Mouse (Mus musculus): ENCODE measurements around the gene Cacna1h. TPM values are rescaled to one million over a fixed set of nuclear protein-coding genes. Genes with fewer than 3 reads are reported as not detected.

The Cacna1h gene
- total RNA-seq, 2 experiments from 2014 or later, result 101 to 115 TPM

DNA sequence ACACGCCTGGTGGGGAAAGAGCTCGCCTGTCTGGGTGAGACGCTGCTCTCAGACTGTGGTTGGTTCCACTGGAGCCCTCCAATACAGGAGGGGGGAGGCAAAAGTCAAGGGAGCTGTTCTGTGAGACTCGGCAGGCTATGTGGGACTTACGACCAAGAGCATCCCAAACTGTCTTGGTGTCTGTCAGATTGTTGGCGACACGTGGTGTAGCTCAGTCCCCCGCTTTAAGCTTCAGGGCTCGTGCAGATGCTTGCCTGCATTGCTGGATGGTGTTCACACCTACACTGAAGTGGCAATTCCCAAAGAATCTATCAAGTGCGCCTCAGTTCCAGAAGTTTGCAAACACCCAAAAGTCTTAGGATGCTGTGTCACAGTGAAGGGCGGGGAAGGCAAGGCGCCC lies 14.3 kb upstream of the Cacna1h start:
- DNase-seq (ENCODE audit: low spot score in 2 of 2), result no peak

DNA sequence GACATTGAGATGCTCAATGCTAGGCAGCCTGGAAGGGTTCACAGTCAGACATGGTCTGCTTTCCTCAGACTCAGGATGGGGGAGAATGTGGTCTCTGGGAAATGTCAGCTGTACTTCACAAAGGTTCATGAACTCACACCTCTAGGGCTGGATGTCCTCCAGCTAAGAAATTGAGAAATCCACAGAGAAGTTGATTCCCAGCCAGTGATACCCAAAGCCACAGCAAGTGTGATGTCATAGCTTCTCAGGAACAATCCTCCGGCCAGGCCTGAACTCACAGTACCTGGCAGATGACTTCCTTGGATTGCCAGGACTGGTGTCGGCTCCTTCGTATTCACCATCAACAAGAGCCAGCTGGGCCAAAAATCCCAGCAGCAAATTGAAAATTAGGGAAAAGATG lies 12.3 kb upstream of the Cacna1h start:
- no peak for DNase-seq (ENCODE audit: low spot score in 2 of 2)

DNA sequence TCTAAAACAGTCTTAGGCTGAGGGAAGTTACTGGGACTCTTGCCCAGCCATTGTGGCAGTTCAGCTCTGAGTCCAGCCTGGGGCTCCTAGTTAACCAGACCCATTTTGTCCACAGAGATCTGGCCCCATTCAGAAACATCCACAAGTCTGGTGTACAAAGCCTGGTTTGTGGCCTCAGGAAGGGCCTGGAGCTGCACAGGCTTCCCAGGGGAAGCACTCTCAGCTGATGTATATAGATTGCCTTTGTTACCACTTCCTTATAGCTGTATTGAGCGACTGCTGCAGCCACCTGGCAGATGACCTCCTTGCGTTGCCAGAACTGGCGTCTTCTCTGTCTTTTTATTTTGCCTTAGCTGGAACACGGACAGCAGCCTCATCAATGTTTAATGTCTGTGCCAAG lies 11.5 kb upstream of the Cacna1h start:
- no peak for DNase-seq (ENCODE audit: low spot score in 2 of 2)

DNA sequence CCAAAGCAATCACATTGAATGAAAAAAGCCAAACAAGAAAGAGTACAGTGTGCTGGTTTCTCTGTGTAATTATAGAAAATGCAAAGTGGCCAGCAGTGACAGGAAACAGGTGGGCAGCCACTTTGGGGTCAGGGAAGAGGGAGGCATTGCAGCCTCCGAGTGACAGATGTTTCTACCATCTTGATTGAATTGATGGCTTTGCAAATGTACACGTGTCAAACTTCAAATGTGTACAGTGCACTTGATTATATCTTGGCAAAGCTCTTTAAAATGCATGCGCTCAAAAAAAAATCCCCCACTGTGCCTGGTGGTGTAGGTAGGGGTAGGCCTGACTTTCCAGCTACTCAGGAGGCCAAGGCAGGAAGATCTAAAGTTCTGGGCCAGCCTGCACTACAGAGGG lies 9.3 kb upstream of the Cacna1h start:
- no peak for DNase-seq (ENCODE audit: low spot score in 2 of 2)

DNA sequence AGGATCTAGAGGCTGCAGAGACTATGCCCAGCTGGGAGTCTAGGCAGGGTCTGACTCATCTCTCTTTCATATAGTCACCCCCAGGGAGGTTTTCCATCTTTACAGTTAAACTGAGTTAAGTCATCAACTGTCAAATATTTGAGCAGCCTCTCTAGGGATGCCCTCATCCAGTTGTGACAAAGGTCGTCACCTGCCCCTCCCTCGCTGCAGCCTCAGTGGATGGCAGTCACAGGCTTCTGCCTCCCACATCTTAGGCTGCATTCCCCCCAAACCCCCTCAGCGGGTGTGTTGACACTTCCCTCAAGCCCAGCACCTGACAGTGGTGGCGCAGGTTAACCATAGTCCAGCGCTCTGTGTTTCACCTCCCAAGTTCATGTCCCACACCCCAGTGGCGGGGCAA lies 7.8 kb upstream of the Cacna1h start:
- DNase-seq (ENCODE audit: low spot score in 2 of 2), result no peak

DNA sequence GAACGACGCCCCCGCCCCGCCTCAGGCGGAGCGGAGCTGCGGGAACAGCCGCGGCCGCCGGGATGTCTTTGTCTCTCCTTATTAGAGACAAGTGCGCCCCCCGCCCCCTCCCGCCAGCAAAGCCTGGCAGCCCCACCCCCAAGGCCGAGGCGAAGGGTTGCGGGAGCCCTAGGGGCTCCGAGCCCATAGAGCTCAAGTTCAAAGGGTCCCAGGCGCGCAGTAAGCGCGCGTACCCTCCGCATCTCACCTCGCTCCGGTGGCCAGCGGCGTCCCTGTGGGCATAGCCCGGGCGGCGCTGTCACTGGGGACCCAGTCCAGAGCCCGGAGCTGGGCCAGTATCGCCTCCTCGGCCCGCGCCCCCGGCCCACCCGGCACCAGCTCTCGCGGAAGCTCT lies 363 bp downstream of the Cacna1h start:
- DNase-seq (ENCODE audit: low spot score in 2 of 2), result no peak

DNA sequence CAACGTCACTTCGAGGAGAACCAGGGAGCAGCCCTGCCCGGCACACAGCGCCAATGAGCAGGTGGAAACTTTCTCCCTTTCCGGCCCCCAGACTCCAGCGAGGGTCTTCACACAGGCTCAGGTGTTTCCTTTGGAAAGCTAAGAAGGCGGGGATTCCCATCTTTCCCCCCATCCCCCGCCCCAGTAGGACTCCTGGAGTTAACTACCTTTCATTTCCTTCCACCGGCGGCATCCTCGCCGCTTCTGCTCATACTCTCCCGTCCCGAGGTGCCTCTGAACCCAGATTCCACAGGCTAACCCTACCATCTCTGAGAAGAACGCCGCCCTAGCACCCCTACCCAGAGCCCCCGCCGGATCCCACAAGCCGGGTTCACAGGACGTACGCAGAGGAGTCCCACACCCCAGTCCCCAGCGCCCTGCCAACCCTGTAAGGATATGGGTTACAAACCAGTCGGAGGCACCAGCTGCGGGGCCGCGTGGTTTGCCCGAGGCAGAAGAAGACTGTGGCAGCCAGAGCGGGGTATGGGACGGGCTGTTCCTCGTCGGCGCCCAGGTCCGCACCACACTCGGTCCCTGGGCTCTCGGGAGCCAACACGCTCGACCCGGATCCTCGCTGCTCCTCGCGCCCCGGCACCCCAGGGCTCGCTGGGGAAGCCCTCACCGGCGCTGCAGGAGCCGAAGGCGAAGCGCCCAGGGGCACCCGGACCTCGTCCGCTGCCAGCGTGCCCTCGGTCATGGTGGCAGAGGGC lies 976 bp downstream of the Cacna1h start:
- peak in 1 of 2 experiments; percentile 52 for DNase-seq (ENCODE audit: low spot score in 2 of 2)

DNA sequence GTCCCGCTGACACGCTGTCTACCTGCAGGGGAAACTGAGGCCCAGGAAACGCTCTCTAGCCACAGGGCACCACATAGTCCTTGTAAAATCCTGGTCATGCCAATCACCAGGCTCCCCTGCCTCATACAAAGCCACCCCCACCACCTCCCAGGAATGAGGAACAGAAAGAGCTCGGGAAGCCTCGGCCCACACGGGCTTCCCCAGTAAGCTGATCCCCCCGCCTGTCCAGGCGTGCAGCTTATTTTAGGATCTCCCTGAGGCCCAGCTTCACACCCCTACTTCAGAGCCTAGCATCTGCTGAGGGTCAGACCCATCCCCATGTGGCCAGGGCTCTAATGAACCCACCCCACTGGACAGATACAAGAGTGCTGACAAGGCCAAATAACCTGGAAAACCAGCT lies 3.0 kb downstream of the Cacna1h start:
- DNase-seq (ENCODE audit: low spot score in 2 of 2), result no peak

DNA sequence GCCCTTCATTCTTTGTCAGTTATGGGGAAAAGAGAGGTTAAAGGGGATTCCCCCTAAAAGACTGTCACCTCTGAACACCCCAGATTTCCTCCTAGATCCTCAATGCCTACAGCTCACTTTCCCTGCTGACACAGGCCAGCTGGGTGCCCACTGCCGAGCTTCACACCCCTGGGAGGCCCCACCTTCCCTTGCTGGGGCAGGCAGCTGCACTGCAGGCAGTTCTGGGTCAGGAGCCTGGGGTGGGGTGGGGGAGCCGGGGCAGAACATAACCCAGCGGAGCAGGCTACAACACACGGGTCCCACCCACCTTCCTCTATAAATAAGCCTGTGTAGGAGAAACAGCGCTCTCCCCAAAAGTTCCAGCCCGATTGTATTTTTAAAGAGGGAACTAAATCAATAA lies 3.7 kb downstream of the Cacna1h start:
- no peak for DNase-seq (ENCODE audit: low spot score in 2 of 2)

DNA sequence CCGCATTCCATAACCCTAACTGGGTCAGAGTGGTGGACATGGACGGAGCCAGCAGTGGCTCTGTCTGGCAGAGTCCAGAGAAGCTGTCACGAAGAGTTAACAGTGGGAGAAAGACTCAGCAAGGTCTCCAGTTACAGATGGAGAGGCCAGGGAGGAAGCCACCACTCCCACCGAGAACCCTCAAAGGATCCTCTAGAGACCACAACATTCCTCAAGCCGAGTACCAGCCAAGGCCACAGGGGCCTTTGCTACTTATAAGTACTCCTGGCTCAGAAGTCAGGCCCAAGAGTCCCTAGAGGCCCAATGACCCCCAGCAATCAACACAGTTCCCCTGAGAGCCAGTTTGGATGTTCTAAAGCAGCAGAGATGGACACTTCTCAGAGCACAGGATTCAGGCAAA lies 4.3 kb downstream of the Cacna1h start:
- no peak for DNase-seq (ENCODE audit: low spot score in 2 of 2)

DNA sequence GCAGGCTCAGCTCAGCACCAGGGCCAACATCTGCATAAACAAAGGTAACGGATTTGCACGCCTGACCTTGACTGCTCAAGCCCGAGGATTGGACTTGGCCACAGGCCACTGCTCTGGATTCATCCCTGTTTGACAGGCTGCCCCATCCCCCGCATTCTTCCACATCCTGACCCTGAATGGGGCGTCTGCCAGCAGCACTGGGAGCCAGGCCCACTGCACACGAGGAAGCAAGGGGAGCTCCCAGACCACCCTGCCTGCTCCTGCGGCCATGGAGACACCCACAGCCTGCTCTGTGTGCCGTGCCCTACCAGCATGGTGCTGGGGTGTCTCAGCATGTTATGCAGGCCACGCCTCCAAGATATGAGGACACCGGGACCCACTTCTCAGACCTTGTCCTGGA lies 6.1 kb downstream of the Cacna1h start:
- no peak for DNase-seq (ENCODE audit: low spot score in 2 of 2)

DNA sequence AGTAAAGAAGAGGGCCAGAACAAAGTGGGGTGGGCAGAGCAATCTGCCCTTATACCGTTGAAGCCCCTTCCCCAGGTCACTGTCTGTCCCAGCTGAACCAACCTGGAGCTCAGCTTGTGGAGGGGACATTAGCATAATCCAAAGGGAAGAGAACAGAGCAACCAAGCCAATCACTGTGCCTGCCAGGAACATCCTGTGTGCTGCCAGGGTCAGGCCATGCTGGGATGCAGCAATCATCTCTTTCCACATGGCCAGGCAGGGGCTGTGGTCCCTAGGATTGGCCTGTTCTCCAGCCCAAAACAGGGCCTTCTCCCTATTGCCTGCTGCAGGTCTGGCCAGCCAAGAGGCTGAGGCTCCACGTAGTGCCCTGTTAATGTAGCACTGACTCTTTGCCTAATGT lies 7.6 kb downstream of the Cacna1h start:
- DNase-seq (ENCODE audit: low spot score in 2 of 2), result no peak

DNA sequence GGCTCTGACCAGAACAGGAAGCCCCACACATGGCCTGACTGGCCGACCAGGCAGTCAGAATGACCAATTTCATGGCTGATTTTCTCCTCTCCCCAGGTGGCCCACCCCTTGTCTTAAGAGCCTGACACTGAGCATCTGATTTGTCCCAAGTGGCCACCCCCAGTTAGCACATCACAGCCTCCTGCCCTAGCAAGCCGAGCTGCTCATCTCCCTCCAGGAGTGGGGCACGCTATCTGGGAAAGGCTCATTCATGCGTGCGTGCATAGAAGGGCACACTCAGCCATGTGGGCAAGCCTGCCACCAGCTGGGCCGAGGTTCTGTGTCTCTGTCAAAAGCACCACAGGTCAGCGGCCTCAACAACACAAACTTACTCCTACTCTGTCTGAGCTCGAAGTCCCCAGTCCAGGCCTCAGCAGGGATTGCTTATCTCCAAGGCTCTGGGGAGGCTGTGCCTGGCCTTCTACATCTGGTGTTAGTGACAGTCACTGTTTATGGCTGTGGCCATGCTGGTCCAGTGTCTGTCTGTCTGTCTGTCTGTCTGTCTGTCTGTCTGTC lies 9.0 kb downstream of the Cacna1h start:
- no peak for DNase-seq (ENCODE audit: low spot score in 2 of 2)

DNA sequence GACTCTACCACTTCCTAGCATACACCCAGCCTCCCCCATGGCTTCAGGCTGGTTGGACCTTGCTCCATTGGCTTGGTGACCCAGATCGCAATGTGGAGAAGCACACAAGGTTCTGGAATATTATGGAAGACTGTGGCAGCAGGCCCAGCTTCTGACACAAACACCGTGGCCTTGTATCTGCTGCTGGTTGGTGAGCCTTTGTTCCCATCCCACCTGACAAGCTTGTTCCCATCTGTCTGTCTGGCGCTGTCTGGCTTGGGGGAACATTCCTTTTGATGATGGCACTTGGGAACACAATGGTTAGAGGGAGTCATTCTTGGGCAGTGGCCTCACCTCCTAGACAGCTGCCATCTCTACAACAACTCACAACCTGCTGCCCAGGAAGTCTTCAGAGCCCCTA lies 12.6 kb downstream of the Cacna1h start:
- DNase-seq (ENCODE audit: low spot score in 2 of 2), result peak in 1 of 2 experiments; percentile 57

DNA sequence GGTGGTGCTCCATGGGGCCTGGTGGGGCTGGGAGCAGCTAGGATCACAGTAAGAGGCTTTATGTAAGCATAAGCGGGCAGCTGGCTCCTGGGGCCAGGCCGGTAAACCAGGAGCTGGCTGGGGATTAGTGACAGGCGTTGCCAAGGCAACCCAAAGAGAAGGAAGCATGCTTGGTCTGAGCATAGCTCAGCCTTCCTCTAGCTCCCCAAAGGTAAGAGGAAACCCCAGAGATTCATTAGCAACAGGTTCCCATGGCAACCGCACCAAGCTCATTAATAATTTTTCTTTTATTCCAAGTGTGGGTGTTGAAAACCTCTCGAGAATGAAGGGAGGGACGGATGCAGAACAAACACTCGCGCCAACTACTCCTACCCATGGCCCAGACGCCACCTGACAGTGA lies 14.7 kb downstream of the Cacna1h start:
- peak; percentile 63 to 75 for DNase-seq (ENCODE audit: low spot score in 2 of 2)

DNA sequence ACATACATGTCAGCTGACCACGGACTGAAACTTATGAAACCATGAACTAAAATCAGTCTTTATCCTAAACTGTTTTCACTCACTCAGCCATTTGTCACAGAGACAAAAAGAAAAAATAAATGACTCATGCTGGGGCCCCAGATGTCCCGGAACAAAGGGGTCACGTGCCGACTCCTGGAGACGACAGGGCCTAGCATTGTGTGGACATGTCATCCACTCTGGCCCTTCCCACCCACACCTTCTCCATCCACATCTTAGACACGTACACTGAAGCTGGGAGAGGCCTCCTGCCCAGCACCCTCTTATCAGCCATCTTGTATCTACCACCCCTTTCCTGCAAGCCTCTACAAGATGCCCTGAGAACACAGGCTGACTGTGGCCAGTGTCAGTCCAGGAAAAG lies 15.6 kb downstream of the Cacna1h start:
- no peak for DNase-seq (ENCODE audit: low spot score in 2 of 2)

DNA sequence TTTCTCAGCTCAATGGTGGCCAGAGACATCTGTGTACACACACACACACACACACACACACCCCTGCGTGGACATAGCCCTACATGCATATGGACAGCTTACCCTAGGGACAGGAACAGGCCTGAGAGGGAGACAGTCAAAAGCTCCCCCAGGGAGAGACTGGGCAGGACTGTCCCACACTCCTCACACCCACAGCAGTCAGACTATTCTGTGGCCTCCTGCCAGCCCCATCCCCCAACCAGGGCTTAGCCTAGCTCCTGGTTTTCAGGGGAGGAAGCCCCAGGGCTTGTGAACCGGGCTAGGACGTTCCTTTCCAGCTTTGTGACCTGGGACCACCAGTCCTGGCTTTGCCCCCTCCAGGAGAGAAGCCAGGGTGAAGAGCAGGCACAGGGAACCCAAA lies 17.4 kb downstream of the Cacna1h start:
- DNase-seq (ENCODE audit: low spot score in 2 of 2), result no peak

DNA sequence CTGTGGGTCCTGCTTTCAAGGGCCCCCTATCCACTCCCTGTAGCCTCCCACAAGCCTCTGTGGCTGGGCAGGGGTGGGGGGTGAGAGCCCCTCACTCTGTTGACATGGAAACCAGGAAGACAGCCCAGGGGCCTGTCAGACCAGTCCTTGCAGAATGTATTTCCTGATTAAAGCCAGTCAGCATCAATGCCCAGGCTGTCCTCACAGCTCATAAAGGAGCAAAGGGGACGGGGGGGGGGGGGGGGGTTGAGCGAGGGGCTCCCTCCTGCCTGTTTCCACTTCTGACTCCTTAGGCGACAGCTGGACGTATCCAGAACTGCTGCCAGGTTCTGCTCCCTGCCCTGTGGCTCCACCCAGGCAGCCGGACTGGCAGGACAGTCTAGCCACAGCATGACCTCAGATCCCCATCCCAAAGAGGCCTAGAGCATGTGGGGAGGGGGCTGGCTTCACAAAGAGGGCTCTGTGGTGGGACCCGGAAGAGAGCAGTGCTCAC lies 18.1 kb downstream of the Cacna1h start:
- no peak for DNase-seq (ENCODE audit: low spot score in 2 of 2)

DNA sequence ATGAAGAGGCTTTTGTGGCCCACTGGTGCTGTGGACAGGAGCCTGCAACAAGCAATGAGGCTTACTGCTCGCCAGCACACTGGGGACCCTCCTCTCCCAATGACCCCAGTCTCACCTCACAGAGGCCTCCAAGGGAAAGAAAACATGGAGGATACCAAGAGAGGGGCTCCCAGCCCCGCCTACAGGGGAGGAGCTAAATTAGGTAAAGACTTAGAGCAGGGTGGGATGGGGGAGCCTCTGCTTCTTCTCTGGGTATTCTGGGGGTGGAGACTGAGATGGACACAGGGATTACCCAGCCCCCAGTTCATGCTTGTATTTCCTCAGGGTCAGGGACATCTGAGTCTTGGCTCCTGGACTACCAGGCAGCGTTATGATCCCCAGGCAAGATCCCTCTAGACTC lies 18.7 kb downstream of the Cacna1h start:
- DNase-seq (ENCODE audit: low spot score in 2 of 2), result no peak

DNA sequence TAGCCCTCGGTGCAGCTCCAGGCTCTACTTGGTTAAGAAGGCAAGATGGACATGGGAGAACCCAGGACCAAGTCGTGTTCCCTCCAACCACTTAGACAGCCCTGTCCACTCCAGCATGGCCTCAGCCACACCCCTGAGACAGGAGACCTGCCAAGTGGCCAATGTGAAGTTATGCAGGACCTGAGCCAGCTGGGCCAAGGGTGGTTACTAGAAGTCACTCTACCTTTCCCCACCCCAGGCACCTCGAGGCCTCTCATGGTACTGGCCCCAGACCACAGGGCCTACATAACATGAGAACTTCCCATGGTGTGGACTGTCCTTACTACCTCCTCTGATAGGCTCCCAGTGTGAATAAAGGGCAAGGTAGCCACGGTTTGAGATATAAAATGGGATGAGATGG lies 19.4 kb downstream of the Cacna1h start:
- no peak for DNase-seq (ENCODE audit: low spot score in 2 of 2)

DNA sequence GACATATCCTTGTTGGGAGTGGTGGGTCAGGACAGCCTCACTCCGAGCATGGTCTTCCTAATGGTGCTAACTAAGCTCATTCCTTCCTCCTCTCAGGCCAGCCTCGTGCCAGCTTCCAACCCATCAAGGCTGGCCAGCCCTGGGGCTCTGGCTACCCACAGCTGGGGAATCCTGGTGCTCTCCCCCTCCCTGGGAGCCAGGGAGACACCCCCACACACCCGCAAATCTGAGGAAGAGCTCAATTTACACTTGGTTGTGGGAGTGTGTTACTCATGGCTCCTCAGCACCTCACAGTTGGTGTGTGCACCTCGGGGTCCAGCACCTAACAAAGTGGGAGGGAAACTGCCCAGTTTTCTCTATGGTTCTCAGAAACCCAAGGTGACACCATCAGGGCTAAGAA lies 22.3 kb downstream of the Cacna1h start:
- DNase-seq (ENCODE audit: low spot score in 2 of 2), result no peak

DNA sequence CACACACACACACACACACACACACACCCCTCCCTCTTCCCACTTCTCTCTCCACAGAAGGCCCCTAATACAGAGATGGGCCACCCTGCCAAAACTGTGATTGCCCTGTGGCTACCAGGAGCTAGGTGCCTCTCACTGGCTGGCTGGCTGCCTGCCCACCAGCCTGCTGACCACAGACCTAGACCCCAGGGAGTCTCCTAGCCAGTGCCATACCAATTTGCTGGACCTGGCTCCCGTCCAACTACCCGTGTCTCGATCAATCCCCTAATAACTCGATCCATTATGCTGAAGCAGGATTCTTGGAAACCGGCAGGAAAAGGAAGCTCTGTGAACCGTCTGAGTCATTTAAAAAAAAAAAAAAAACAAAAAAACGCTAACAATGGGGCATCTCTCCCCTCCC lies 22.8 kb downstream of the Cacna1h start:
- no peak for DNase-seq (ENCODE audit: low spot score in 2 of 2)

DNA sequence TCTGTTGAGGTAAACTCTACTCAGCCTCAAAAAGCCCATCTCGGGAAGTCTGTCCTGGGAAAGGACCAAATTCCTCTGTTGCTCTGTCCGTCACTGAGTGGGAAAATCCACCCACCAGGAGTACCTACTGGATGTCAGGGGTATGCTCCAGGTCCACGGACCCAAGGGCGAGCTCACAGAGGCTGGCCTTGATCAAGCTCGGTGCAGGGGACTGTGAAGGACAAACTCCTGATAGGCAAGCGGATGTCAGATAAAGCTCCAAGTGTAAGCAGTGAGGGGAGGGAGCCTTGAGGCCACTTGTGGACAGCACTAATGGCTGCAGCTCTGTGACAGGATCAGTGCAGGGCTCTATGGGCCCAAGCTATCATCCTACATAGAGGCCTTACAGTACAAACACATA lies 23.4 kb downstream of the Cacna1h start:
- DNase-seq (ENCODE audit: low spot score in 2 of 2), result no peak
